Mouse (Mus musculus): ENCODE data around the gene Dedd2.

- TF ChIP-seq POLR2A (IDR thresholded peaks at IDR 0.05; ENCODE audit: low read depth, low read length) = no peak
- no peak for TF ChIP-seq UBTF (IDR thresholded peaks at IDR 0.05; ENCODE audit: low read depth, low read length)
- TF ChIP-seq MAZ (IDR thresholded peaks at IDR 0.05; ENCODE audit: low read depth, low read length) = no peak
- TF ChIP-seq CTCF (conservative IDR thresholded peaks at IDR 0.05 in 1 of 2, IDR thresholded peaks at IDR 0.05 in 1 of 2; ENCODE audit: low read depth in 2 of 2, low read length in 2 of 2) = no peak
- no peak for TF ChIP-seq CHD2 (IDR thresholded peaks at IDR 0.05; ENCODE audit: low read length)
- no peak for TF ChIP-seq JUND (conservative IDR thresholded peaks at IDR 0.05; ENCODE audit: low read depth, low read length)
- TF ChIP-seq USF1 (IDR thresholded peaks at IDR 0.05; ENCODE audit: low read depth, low read length) = no peak
- no peak for TF ChIP-seq EP300 (IDR thresholded peaks at IDR 0.05; ENCODE audit: low read length)
- no peak for TF ChIP-seq NRF1 (IDR thresholded peaks at IDR 0.05; ENCODE audit: low read depth, low read length)
- TF ChIP-seq POLR2AphosphoS2 (IDR thresholded peaks at IDR 0.05; ENCODE audit: low read depth, low read length) = no peak
- TF ChIP-seq E2F4 (IDR thresholded peaks at IDR 0.05; ENCODE audit: insufficient replicate concordance, low read depth, low read length) = no peak
- no peak for TF ChIP-seq ZC3H11A (IDR thresholded peaks at IDR 0.05; ENCODE audit: low read depth, low read length)
Observed at GRCm38 (mm10) chr7:25210482-25210881, 9.9 kb downstream of the Dedd2 start.
